Mouse (Mus musculus): Measurements from ENCODE around the gene Cdk5r2. TPM values are rescaled to one million over a fixed set of nuclear protein-coding genes. Genes with fewer than 3 reads are reported as not detected.

Gene Cdk5r2
- total and polyA plus RNA-seq, 3 experiments: 0.04 to 0.24 TPM; not detected in 1

GRCm38 (mm10) chr1:74857201-74857600 lies 2.5 kb downstream of the Cdk5r2 start:
- Histone ChIP-seq H3K4me3 (replicated peaks in 1 of 3; ENCODE audit: low read depth in 2 of 3, low read length in 2 of 3, poor library complexity in 1 of 3) (no peak overlapping the region), H3K79me2 (replicated peaks; ENCODE audit: control insufficient read depth, extremely low read depth, insufficient read depth, poor library complexity, severe bottlenecking) (no peaks in the 10 kb centered on the region), H3K27ac (ENCODE audit: insufficient read depth, low read depth) (no peak overlapping the region), H3K4me1 (ENCODE audit: control insufficient read depth in 1 of 2, insufficient read depth in 2 of 2) (peaks cover 3 to 35% of the 10 kb centered on the region in 2 experiments; a peak in 3 of 4 replicates), H3K4me2 (ENCODE audit: insufficient read depth, low read depth, poor library complexity, severe bottlenecking) (no peak overlapping the region), H3K9me3 (replicated peaks; ENCODE audit: low read length) (peaks cover 14% of the 10 kb centered on the region), H3K9ac (ENCODE audit: insufficient read depth, low read depth) (no peak overlapping the region), H3K27me3 (replicated peaks) (no peaks in the 10 kb centered on the region), H3K36me3 (replicated peaks in 1 of 2; ENCODE audit: control insufficient read depth in 1 of 2, insufficient read depth in 1 of 2, low read length in 1 of 2) (no peaks in the 10 kb centered on the region)
- TF ChIP-seq MYC (IDR thresholded peaks at IDR 0.05; ENCODE audit: low read depth, low read length) (no peak), MAX (IDR thresholded peaks at IDR 0.05; ENCODE audit: low read length) (no peak), ZC3H11A (IDR thresholded peaks at IDR 0.05; ENCODE audit: low read depth, low read length) (no peak), USF2 (conservative IDR thresholded peaks at IDR 0.05; ENCODE audit: low read depth, low read length) (no peak), TCF12 (IDR thresholded peaks at IDR 0.05; ENCODE audit: low read depth, low read length) (no peak), ETS1 (conservative IDR thresholded peaks at IDR 0.05; ENCODE audit: low read depth, low read length) (no peak), MAZ (IDR thresholded peaks at IDR 0.05; ENCODE audit: low read depth, low read length) (no peak), ZKSCAN1 (IDR thresholded peaks at IDR 0.05; ENCODE audit: borderline replicate concordance, low read depth, low read length) (no peak), UBTF (IDR thresholded peaks at IDR 0.05; ENCODE audit: low read depth, low read length) (no peak), JUN (IDR thresholded peaks at IDR 0.05; ENCODE audit: insufficient read depth, low read depth, low read length) (no peak), BHLHE40 (IDR thresholded peaks at IDR 0.05; ENCODE audit: low read depth, low read length) (no peak), E2F4 (IDR thresholded peaks at IDR 0.05; ENCODE audit: insufficient replicate concordance, low read depth, low read length) (no peak), SMC3 (IDR thresholded peaks at IDR 0.05; ENCODE audit: low read depth, low read length) (no peak), KAT2A (IDR thresholded peaks at IDR 0.05; ENCODE audit: insufficient replicate concordance, low read length) (no peak), MAFK (IDR thresholded peaks at IDR 0.05; ENCODE audit: insufficient replicate concordance, low read length) (no peak), MEF2A (IDR thresholded peaks at IDR 0.05; ENCODE audit: borderline replicate concordance, low read depth, low read length) (no peak)
- DNase-seq (ENCODE audit: extremely low read depth): no peak
- dilution Hi-C loops (cut with MboI; ENCODE audit: extremely low pct_ligation_motif_present, extremely low pct_unique_long_range_greater_than_20kb, low sequenced_read_pairs): no loop called here
- in situ Hi-C loops (cut with MboI; ENCODE audit: low pct_ligation_motif_present, low pct_unique_long_range_greater_than_20kb, low sequenced_read_pairs): no loop called here

GRCm38 (mm10) chr1:74857677-74858076 lies 2.9 kb downstream of the Cdk5r2 start:
- dilution Hi-C loops (cut with MboI; ENCODE audit: extremely low pct_ligation_motif_present, extremely low pct_unique_long_range_greater_than_20kb, low sequenced_read_pairs): no loop called here
- Histone ChIP-seq H3K27me3 (replicated peaks) (no peaks in the 10 kb centered on the region), H3K4me2 (ENCODE audit: insufficient read depth, low read depth, poor library complexity, severe bottlenecking) (no peak overlapping the region)

More at GRCm38 (mm10) chr1:74857677-74858076, 2.9 kb downstream of the Cdk5r2 start:
- in situ Hi-C loops (cut with MboI; ENCODE audit: low pct_ligation_motif_present, low pct_unique_long_range_greater_than_20kb, low sequenced_read_pairs): no loop called here
- H3K9me3 ChIP-seq (replicated peaks; ENCODE audit: low read length): peaks cover 14% of the 10 kb centered on the region
- H3K36me3 ChIP-seq (replicated peaks in 1 of 2; ENCODE audit: control insufficient read depth in 1 of 2, insufficient read depth in 1 of 2, low read length in 1 of 2): no peaks in the 10 kb centered on the region
- no peak for DNase-seq (ENCODE audit: extremely low read depth)
- peaks cover 3 to 30% of the 10 kb centered on the region in 2 experiments; a peak in 3 of 4 replicates for H3K4me1 ChIP-seq (ENCODE audit: control insufficient read depth in 1 of 2, insufficient read depth in 2 of 2)
- H3K79me2 ChIP-seq (replicated peaks; ENCODE audit: control insufficient read depth, extremely low read depth, insufficient read depth, poor library complexity, severe bottlenecking): no peaks in the 10 kb centered on the region
- no peak overlapping the region for H3K27ac ChIP-seq (ENCODE audit: insufficient read depth, low read depth)
- TF ChIP-seq EP300 (IDR thresholded peaks at IDR 0.05; ENCODE audit: low read length) (no peak), SMC3 (IDR thresholded peaks at IDR 0.05; ENCODE audit: low read depth, low read length) (no peak), NELFE (IDR thresholded peaks at IDR 0.05; ENCODE audit: low read depth, low read length) (no peak), PAX5 (IDR thresholded peaks at IDR 0.05; ENCODE audit: low read length) (no peak), GABPA (IDR thresholded peaks at IDR 0.05; ENCODE audit: insufficient replicate concordance, low read depth, low read length) (no peak), ELF1 (IDR thresholded peaks at IDR 0.05; ENCODE audit: low read depth, low read length) (no peak), MYC (IDR thresholded peaks at IDR 0.05; ENCODE audit: low read depth, low read length) (no peak), ZC3H11A (IDR thresholded peaks at IDR 0.05; ENCODE audit: low read depth, low read length) (no peak), ZNF384 (IDR thresholded peaks at IDR 0.05; ENCODE audit: low read depth, low read length) (no peak), MAZ (IDR thresholded peaks at IDR 0.05; ENCODE audit: low read depth, low read length) (no peak), TCF12 (IDR thresholded peaks at IDR 0.05; ENCODE audit: low read depth, low read length) (no peak), TBP (conservative IDR thresholded peaks at IDR 0.05; ENCODE audit: low read depth, low read length) (no peak), ZMIZ1 (IDR thresholded peaks at IDR 0.05; ENCODE audit: low read depth, low read length) (no peak), USF2 (conservative IDR thresholded peaks at IDR 0.05; ENCODE audit: low read depth, low read length) (no peak), POLR2A (IDR thresholded peaks at IDR 0.05; ENCODE audit: low read depth, low read length) (no peak), NRF1 (IDR thresholded peaks at IDR 0.05; ENCODE audit: low read depth, low read length) (no peak), ETS1 (conservative IDR thresholded peaks at IDR 0.05; ENCODE audit: low read depth, low read length) (no peak), CHD1 (IDR thresholded peaks at IDR 0.05; ENCODE audit: low read depth, low read length) (no peak), ZKSCAN1 (IDR thresholded peaks at IDR 0.05; ENCODE audit: borderline replicate concordance, low read depth, low read length) (no peak), SIN3A (IDR thresholded peaks at IDR 0.05; ENCODE audit: low read length) (no peak)
- no peak overlapping the region for H3K9ac ChIP-seq (ENCODE audit: insufficient read depth, low read depth)
- no peak overlapping the region for H3K4me3 ChIP-seq (replicated peaks in 1 of 3; ENCODE audit: low read depth in 2 of 3, low read length in 2 of 3, poor library complexity in 1 of 3)
